Mouse (Mus musculus): ENCODE measurements at regions not wholly inside any gene's neighbourhood (a gene's known extent, or its start where the extent isn't known, plus 50 kb on each side); places are given as distances from the start of the nearest gene placed in this dataset.

- DNase-seq (ENCODE audit: low spot score in 2 of 2) = no peak
These were observed 323.7 kb upstream of the G2e3 start for GRCm38 (mm10) chr12:51024057-51024743.

- DNase-seq (ENCODE audit: low spot score in 2 of 2) = no peak
These were observed 329.7 kb upstream of the G2e3 start for GRCm38 (mm10) chr12:51018185-51018584.

GRCm38 (mm10) chr12:51016081-51016480, 331.8 kb upstream of the G2e3 start:
- peak in 1 of 2 experiments; percentile 54 for DNase-seq (ENCODE audit: low spot score in 2 of 2)

- no peak for DNase-seq (ENCODE audit: low spot score in 2 of 2)
These were observed 338.2 kb upstream of the G2e3 start for GRCm38 (mm10) chr12:51009644-51010043.

GRCm38 (mm10) chr12:51001722-51002592, 345.9 kb upstream of the G2e3 start:
- no peak for DNase-seq (ENCODE audit: low spot score in 2 of 2)

GRCm38 (mm10) chr12:51001096-51001495, 346.8 kb upstream of the G2e3 start:
- no peak for DNase-seq (ENCODE audit: low spot score in 2 of 2)

- DNase-seq (ENCODE audit: low spot score in 2 of 2) = no peak
These were observed 347.4 kb upstream of the G2e3 start for GRCm38 (mm10) chr12:51000281-51001075.

GRCm38 (mm10) chr12:50999295-51000237, 348.3 kb upstream of the G2e3 start:
- peak; percentile 64 to 72 for DNase-seq (ENCODE audit: low spot score in 2 of 2)

GRCm38 (mm10) chr12:50995664-50996063, 346.8 kb upstream of the Prkd1 start:
- DNase-seq (ENCODE audit: low spot score in 2 of 2) = no peak

GRCm38 (mm10) chr12:50989561-50990325, 340.8 kb upstream of the Prkd1 start:
- DNase-seq (ENCODE audit: low spot score in 2 of 2) = no peak

GRCm38 (mm10) chr12:50981318-50981717, 332.4 kb upstream of the Prkd1 start:
- no peak for DNase-seq (ENCODE audit: low spot score in 2 of 2)

- no peak for DNase-seq (ENCODE audit: low spot score in 2 of 2)
These were observed 331.9 kb upstream of the Prkd1 start for GRCm38 (mm10) chr12:50980800-50981199.

GRCm38 (mm10) chr12:50970759-50971122, 321.8 kb upstream of the Prkd1 start:
- DNase-seq (ENCODE audit: low spot score in 2 of 2) = no peak

- DNase-seq (ENCODE audit: low spot score in 2 of 2) = no peak
These were observed 321.2 kb upstream of the Prkd1 start for GRCm38 (mm10) chr12:50969887-50970758.

- no peak for DNase-seq (ENCODE audit: low spot score in 2 of 2)
These were observed 320.5 kb upstream of the Prkd1 start for GRCm38 (mm10) chr12:50969402-50969801.

GRCm38 (mm10) chr12:50967168-50967810, 318.4 kb upstream of the Prkd1 start:
- no peak for DNase-seq (ENCODE audit: low spot score in 2 of 2)

- no peak for DNase-seq (ENCODE audit: low spot score in 2 of 2)
These were observed 305.1 kb upstream of the Prkd1 start for GRCm38 (mm10) chr12:50953971-50954370.

- peak in 1 of 2 experiments; percentile 30 for DNase-seq (ENCODE audit: low spot score in 2 of 2)
These were observed 298.1 kb upstream of the Prkd1 start for GRCm38 (mm10) chr12:50947035-50947434.
